In the genomic region with DNA sequence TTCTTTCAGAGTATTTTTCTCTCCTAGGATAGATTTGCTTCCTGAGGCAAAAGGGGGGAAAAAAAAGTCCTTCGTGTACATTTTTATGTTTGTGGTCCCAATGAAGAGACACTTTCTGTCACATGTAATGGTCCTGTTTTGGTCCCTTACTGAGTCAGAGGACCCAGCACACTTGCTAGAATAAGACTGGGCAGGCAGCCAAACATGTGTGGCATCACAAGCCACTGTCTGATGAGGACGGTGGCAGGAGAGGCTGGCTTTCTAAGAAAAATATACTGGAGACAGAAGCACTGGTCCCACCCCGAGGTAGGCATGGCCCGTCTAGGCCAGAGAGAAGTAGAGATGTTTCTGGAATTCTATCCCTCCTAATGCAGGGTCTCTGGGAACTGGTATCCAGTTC, we compare ENCODE assay signal across 27 mouse cellular contexts. TPM values are rescaled to one million over a fixed set of nuclear protein-coding genes. Genes with fewer than 3 reads are reported as not detected.
DNase-seq lines count a peak whose midpoint lies in the region; ATAC-seq and TF ChIP-seq lines count a peak whose summit lies in the region.
"Had no signal": no experiment of that assay in that cellular context is flagged by ENCODE, and none has a peak within 500 bp of the region (broad histone marks: within the 10 kb centered on the region; RNA-seq: fewer than 3 reads in every experiment).

No protein-coding gene starts in this region.

- no peaks in the 10 kb centered on the region for H3K36me3 ChIP-seq in forebrain, embryonic 14.5 days (ENCODE audit: control insufficient read depth, insufficient read depth, low read length)
- H3K36me3 ChIP-seq in forebrain, embryonic 15.5 days, result no peaks in the 10 kb centered on the region
- no peaks in the 10 kb centered on the region for H3K36me3 ChIP-seq in lung, postnatal 0 days (ENCODE audit: insufficient read depth, low read length)
- H3K36me3 ChIP-seq: embryonic facial prominence, embryonic 12.5 days; forebrain, embryonic 12.5 days; hindbrain, embryonic 12.5 days had no signal

- no peak for TF ChIP-seq EP300 in lung, postnatal 0 days (IDR thresholded peaks at IDR 0.05)

- no peaks in the 10 kb centered on the region for H3K27me3 ChIP-seq in forebrain, embryonic 14.5 days (replicated peaks; ENCODE audit: control insufficient read depth, insufficient read depth, low read length)
- H3K27me3 ChIP-seq in forebrain, embryonic 15.5 days, result no peaks in the 10 kb centered on the region
- H3K27me3 ChIP-seq in lung, postnatal 0 days (replicated peaks; ENCODE audit: insufficient read depth, low read length), result no peaks in the 10 kb centered on the region
- H3K27me3 ChIP-seq: hindbrain, embryonic 12.5 days had no signal

- DNase-seq in forebrain, embryonic 14.5 days (ENCODE audit: low spot score), result peak; percentile 43
- DNase-seq in lung, postnatal 0 days (ENCODE audit: low spot score), result peak; percentile 31
- DNase-seq in lung, postnatal 14 days, result no peak
- DNase-seq in 416B (ENCODE audit: low read depth) (peak; percentile 27), adipocyte (ENCODE audit: low spot score) (peak; percentile 14)
- no peak for DNase-seq in heart, adult 11 months
- no peak for DNase-seq in embryo, embryonic 10 days (ENCODE audit: low spot score)
- DNase-seq: adrenal gland, postnatal 10 days; adrenal gland, postnatal 36 days; cerebellum, adult 11-12 months; cerebellum, adult 8-10 months; cerebellum, postnatal 10 days; cerebellum, postnatal 36 days; gastrocnemius, postnatal 10 days; gastrocnemius, postnatal 36 days; kidney, adult 18-20 months had no signal

- WGBS in forebrain, embryonic 14.5 days, result 57% methylated on average over 4 of the region's 4 CpGs
- 61% methylated on average over 4 of the region's 4 CpGs for WGBS in forebrain, embryonic 15.5 days
- WGBS in lung, postnatal 0 days, result 43% methylated on average over 4 of the region's 4 CpGs

- H3K4me3 ChIP-seq in forebrain, embryonic 14.5 days (ENCODE audit: low read depth, low read length), result no peak overlapping the region
- H3K4me3 ChIP-seq in forebrain, embryonic 15.5 days, result no peak overlapping the region
- no peak overlapping the region for H3K4me3 ChIP-seq in lung, postnatal 0 days (ENCODE audit: low read depth, low read length)
- H3K4me3 ChIP-seq: embryonic facial prominence, embryonic 12.5 days; erythroblast, embryonic 14.5 days; forebrain, embryonic 12.5 days; hindbrain, embryonic 12.5 days had no signal

- H3K4me2 ChIP-seq in forebrain, embryonic 14.5 days (ENCODE audit: low read length), result no peak overlapping the region
- no peak overlapping the region for H3K4me2 ChIP-seq in forebrain, embryonic 15.5 days (replicated peaks)
- no peak overlapping the region for H3K4me2 ChIP-seq in lung, postnatal 0 days (replicated peaks; ENCODE audit: low read depth, low read length)
- H3K4me2 ChIP-seq: embryonic facial prominence, embryonic 12.5 days; forebrain, embryonic 12.5 days; heart, embryonic 11.5 days; hindbrain, embryonic 12.5 days had no signal

- no peaks in the 10 kb centered on the region for H3K4me1 ChIP-seq in forebrain, embryonic 14.5 days (ENCODE audit: control insufficient read depth, insufficient read depth, low read length)
- H3K4me1 ChIP-seq in forebrain, embryonic 15.5 days, result peaks cover under 1% of the 10 kb centered on the region; the same call in 1 of the 2 replicates
- peaks cover 2% of the 10 kb centered on the region; the same call in 1 of the 2 replicates for H3K4me1 ChIP-seq in lung, postnatal 0 days (ENCODE audit: insufficient read depth, low read depth, low read length)
- H3K4me1 ChIP-seq: hindbrain, embryonic 12.5 days had no signal

- no peak for TF ChIP-seq CTCF in lung, postnatal 0 days (IDR thresholded peaks at IDR 0.05)

- no peak for ATAC-seq in forebrain, embryonic 14.5 days
- no peak for ATAC-seq in forebrain, embryonic 15.5 days (replicated peaks)
- ATAC-seq in lung, postnatal 0 days, result no peak
- ATAC-seq: activated CD4-positive, CD25-positive, alpha-beta regulatory T cell, adult 4 months; CD4-positive, CD25-positive, alpha-beta regulatory T cell, adult 4 months; hindbrain, embryonic 16.5 days; inflammation-experienced regulatory T-cells, adult 6 months; intestine, embryonic 16.5 days had no signal

- H3K9me3 ChIP-seq in forebrain, embryonic 14.5 days (replicated peaks; ENCODE audit: control insufficient read depth, low read length), result no peaks in the 10 kb centered on the region
- H3K9me3 ChIP-seq in forebrain, embryonic 15.5 days, result no peaks in the 10 kb centered on the region
- no peaks in the 10 kb centered on the region for H3K9me3 ChIP-seq in lung, postnatal 0 days (ENCODE audit: low read length)
- H3K9me3 ChIP-seq: embryonic facial prominence, embryonic 12.5 days; forebrain, embryonic 12.5 days; hindbrain, embryonic 12.5 days had no signal

- no peak overlapping the region for H3K27ac ChIP-seq in forebrain, embryonic 14.5 days (ENCODE audit: low read depth, low read length)
- no peak overlapping the region for H3K27ac ChIP-seq in forebrain, embryonic 15.5 days (replicated peaks)
- no peak overlapping the region for H3K27ac ChIP-seq in lung, postnatal 0 days (ENCODE audit: low read length)
- H3K27ac ChIP-seq: embryonic facial prominence, embryonic 12.5 days; forebrain, embryonic 12.5 days; hindbrain, embryonic 12.5 days had no signal

- no peak overlapping the region for H3K9ac ChIP-seq in forebrain, embryonic 14.5 days (ENCODE audit: low read length)
- H3K9ac ChIP-seq in forebrain, embryonic 15.5 days (replicated peaks), result no peak overlapping the region
- H3K9ac ChIP-seq in lung, postnatal 0 days (replicated peaks; ENCODE audit: low read depth), result no peak overlapping the region
- H3K9ac ChIP-seq: embryonic facial prominence, embryonic 12.5 days; forebrain, embryonic 12.5 days; hindbrain, embryonic 12.5 days had no signal

RNA-seq across cellular contexts. Expression of a gene that starts 5.7 kb away (rescaled TPM):
- polyA plus RNA-seq in forebrain, embryonic 14.5 days (2014; fragmentation: Nextera tagmentation; extraction: Ambion mirVana), result 5.0 and 6.2 TPM in 2 replicates
- polyA plus RNA-seq in forebrain, embryonic 15.5 days (2015; fragmentation: Nextera tagmentation; extraction: Ambion mirVana), result 5.9 and 6.5 TPM in 2 replicates
- polyA plus RNA-seq in lung, postnatal 0 days (2015; fragmentation: Nextera tagmentation; extraction: Ambion mirVana), result 4.3 and 4.4 TPM in 2 replicates

RNA-seq across cellular contexts. Expression of a gene that starts 38.1 kb away (rescaled TPM):
- polyA plus RNA-seq in forebrain, embryonic 14.5 days (2014; fragmentation: Nextera tagmentation; extraction: Ambion mirVana), result 0.40 and 0.51 TPM in 2 replicates
- polyA plus RNA-seq in forebrain, embryonic 15.5 days (2015; fragmentation: Nextera tagmentation; extraction: Ambion mirVana), result 0.75 and 0.81 TPM in 2 replicates
- polyA plus RNA-seq in lung, postnatal 0 days (2015; fragmentation: Nextera tagmentation; extraction: Ambion mirVana), result 14.5 and 16.2 TPM in 2 replicates
- polyA plus RNA-seq: erythroblast, embryonic 14.5 days had no signal

Comparison
In these comparisons a context has a peak if more than half of its experiments do, and no peak if none do; other contexts are left out.
1. DNase-seq: peak in forebrain, embryonic 14.5 days (single experiment), lung, postnatal 0 days (single experiment), 416B (single experiment) and adipocyte (single experiment); none in lung, postnatal 14 days (single experiment), heart, adult 11 months (single experiment) and embryo, embryonic 10 days (single experiment).